Mouse (Mus musculus): ENCODE measurements around the gene Szrd1. TPM values are rescaled to one million over a fixed set of nuclear protein-coding genes. Genes with fewer than 3 reads are reported as not detected.

The Szrd1 gene
- polyA plus RNA-seq, 1 experiment from 2014 or later, result 24.4 TPM

GRCm38 (mm10) chr4:141073661-141074060 lies 65.9 kb downstream of the Szrd1 start:
- WGBS, result 95% methylated on average over 9 of the region's 9 CpGs
- peaks cover 19% of the 10 kb centered on the region for H3K4me1 ChIP-seq
- peaks cover 29% of the 10 kb centered on the region for H3K36me3 ChIP-seq (replicated peaks)
- H3K4me3 ChIP-seq, result no peak overlapping the region
- H3K4me2 ChIP-seq, result no peak overlapping the region
- no peaks in the 10 kb centered on the region for H3K9me3 ChIP-seq
- no peak overlapping the region for H3K27ac ChIP-seq
- H3K9ac ChIP-seq, result no peak overlapping the region
- no peaks in the 10 kb centered on the region for H3K27me3 ChIP-seq (replicated peaks)
- no peak for ATAC-seq (replicated peaks)

- H3K9ac ChIP-seq, result no peak overlapping the region
- ATAC-seq (replicated peaks), result no peak
- H3K4me2 ChIP-seq, result no peak overlapping the region
- no peak overlapping the region for H3K27ac ChIP-seq
- no peaks in the 10 kb centered on the region for H3K27me3 ChIP-seq (replicated peaks)
- 93% methylated on average over 11 of the region's 11 CpGs for WGBS
- H3K36me3 ChIP-seq (replicated peaks), result peaks cover 39% of the 10 kb centered on the region
- peaks cover 15% of the 10 kb centered on the region for H3K4me1 ChIP-seq
- no peaks in the 10 kb centered on the region for H3K9me3 ChIP-seq
- H3K4me3 ChIP-seq, result no peak overlapping the region
These were observed 67.1 kb downstream of the Szrd1 start for GRCm38 (mm10) chr4:141072502-141072901.

- WGBS, result 57% methylated on average over 4 of the region's 4 CpGs
- H3K9me3 ChIP-seq, result no peaks in the 10 kb centered on the region
- no peak for ATAC-seq (replicated peaks)
- H3K27ac ChIP-seq, result 0 out of 2 replicates have a peak overlapping the region, but pooled peaks have one; percentile 29
- H3K9ac ChIP-seq, result no peak overlapping the region
- no peak overlapping the region for H3K4me2 ChIP-seq
- H3K4me3 ChIP-seq, result no peak overlapping the region
- H3K36me3 ChIP-seq (replicated peaks), result peaks cover 60% of the 10 kb centered on the region
- H3K4me1 ChIP-seq, result peaks cover 3% of the 10 kb centered on the region; the same call in 1 of the 2 replicates
- H3K27me3 ChIP-seq (replicated peaks), result no peaks in the 10 kb centered on the region
These were observed 69.8 kb downstream of the Szrd1 start for GRCm38 (mm10) chr4:141069731-141070130.

GRCm38 (mm10) chr4:141068655-141069054 lies 70.9 kb downstream of the Szrd1 start:
- Histone ChIP-seq H3K4me1 (peaks cover 3% of the 10 kb centered on the region; the same call in 1 of the 2 replicates), H3K4me2 (no peak overlapping the region), H3K9ac (no peak overlapping the region), H3K4me3 (no peak overlapping the region), H3K27ac (no peak overlapping the region), H3K9me3 (no peaks in the 10 kb centered on the region), H3K36me3 (replicated peaks) (peaks cover 58% of the 10 kb centered on the region), H3K27me3 (replicated peaks) (no peaks in the 10 kb centered on the region)
- no peak for ATAC-seq (replicated peaks)
- WGBS, result 93% methylated on average over 8 of the region's 8 CpGs

DNA sequence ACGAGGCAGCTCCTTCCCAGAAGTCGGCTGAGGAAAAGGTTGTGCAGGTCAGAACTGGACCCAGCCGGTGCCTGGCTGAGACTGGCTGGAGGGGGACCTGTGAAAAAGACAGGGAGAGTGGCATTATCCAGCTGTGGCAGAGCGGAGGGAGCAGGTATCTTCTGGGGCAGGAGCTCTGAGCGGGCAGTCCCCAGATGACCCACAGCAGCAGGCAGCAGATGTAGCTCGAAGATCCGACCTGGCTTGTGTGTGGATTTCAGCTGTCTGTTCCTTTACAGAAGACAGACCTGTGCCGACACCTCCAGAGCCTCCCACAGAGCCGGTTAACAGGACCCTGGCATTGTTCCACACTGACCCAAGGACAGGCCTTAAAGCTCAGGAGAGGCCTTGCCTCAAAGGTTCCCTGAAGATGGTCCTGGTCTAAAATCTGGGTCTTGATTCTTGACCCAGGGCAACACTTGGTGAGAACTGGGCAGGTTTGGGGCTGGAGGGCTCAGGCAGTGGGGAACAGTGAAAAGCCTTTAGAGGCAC lies 72.0 kb downstream of the Szrd1 start:
- H3K27ac ChIP-seq, result 0 out of 2 replicates have a peak overlapping the region, but pooled peaks have one; percentile 56
- no peaks in the 10 kb centered on the region for H3K27me3 ChIP-seq (replicated peaks)
- H3K4me3 ChIP-seq, result no peak overlapping the region
- no peak for ATAC-seq (replicated peaks)
- H3K9me3 ChIP-seq, result no peaks in the 10 kb centered on the region
- WGBS, result 86% methylated on average over 9 of the region's 9 CpGs
- H3K9ac ChIP-seq, result no peak overlapping the region
- H3K36me3 ChIP-seq (replicated peaks), result peaks cover 53% of the 10 kb centered on the region
- H3K4me1 ChIP-seq, result peaks cover 3% of the 10 kb centered on the region; the same call in 1 of the 2 replicates
- H3K4me2 ChIP-seq, result no peak overlapping the region

GRCm38 (mm10) chr4:141066709-141067515 lies 72.7 kb downstream of the Szrd1 start:
- H3K9ac ChIP-seq, result no peak overlapping the region
- H3K4me2 ChIP-seq, result no peak overlapping the region
- peaks cover 3% of the 10 kb centered on the region; the same call in 1 of the 2 replicates for H3K4me1 ChIP-seq
- ATAC-seq (replicated peaks), result no peak
- H3K9me3 ChIP-seq, result no peaks in the 10 kb centered on the region
- WGBS, result 73% methylated on average over 12 of the region's 12 CpGs
- no peak overlapping the region for H3K4me3 ChIP-seq
- H3K27ac ChIP-seq, result 0 out of 2 replicates have a peak overlapping the region, but pooled peaks have one; percentile 56
- H3K27me3 ChIP-seq (replicated peaks), result no peaks in the 10 kb centered on the region
- H3K36me3 ChIP-seq (replicated peaks), result peaks cover 49% of the 10 kb centered on the region

DNA sequence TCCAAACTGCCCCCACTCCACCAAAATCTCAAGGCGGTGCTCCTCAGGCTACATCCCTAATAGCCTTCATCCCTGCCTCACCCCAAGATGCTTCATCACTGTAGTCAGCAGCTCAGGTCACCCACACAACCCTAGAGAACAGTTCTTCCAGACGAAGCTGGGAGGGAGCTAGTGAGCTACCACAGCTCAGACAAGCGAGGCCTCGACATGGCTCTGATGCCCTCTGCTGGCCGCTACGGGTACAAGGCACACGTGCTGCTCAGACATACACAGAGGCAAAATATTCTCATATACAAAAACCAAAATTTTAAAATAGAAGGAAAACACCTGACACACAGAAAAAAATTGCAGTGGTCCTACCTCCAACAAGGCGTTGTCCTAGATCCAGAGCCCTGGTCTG lies 74.5 kb downstream of the Szrd1 start:
- 0 out of 2 replicates have a peak, but pooled peaks have one; percentile 10 for ATAC-seq (replicated peaks)

GRCm38 (mm10) chr4:141064104-141064659 lies 75.4 kb downstream of the Szrd1 start:
- H3K36me3 ChIP-seq (replicated peaks), result peaks cover 36% of the 10 kb centered on the region

More for the DNA sequence above, 74.5 kb downstream of the Szrd1 start:
- Histone ChIP-seq H3K4me2 (no peak overlapping the region), H3K9me3 (no peaks in the 10 kb centered on the region), H3K27ac (peak overlapping the region; percentile 45; the same call in 1 of the 2 replicates), H3K36me3 (replicated peaks) (peaks cover 41% of the 10 kb centered on the region), H3K27me3 (replicated peaks) (no peaks in the 10 kb centered on the region), H3K9ac (no peak overlapping the region), H3K4me1 (peaks cover 12% of the 10 kb centered on the region; the same call in 1 of the 2 replicates), H3K4me3 (no peak overlapping the region)
- 2% methylated on average over 8 of the region's 8 CpGs for WGBS

More at GRCm38 (mm10) chr4:141064104-141064659, 75.4 kb downstream of the Szrd1 start:
- H3K27me3 ChIP-seq (replicated peaks), result no peaks in the 10 kb centered on the region
- H3K27ac ChIP-seq, result no peak overlapping the region
- WGBS, result 74% methylated on average over 4 of the region's 4 CpGs
- H3K4me3 ChIP-seq, result no peak overlapping the region
- no peak overlapping the region for H3K9ac ChIP-seq
- H3K9me3 ChIP-seq, result no peaks in the 10 kb centered on the region
- H3K4me2 ChIP-seq, result no peak overlapping the region
- no peak for ATAC-seq (replicated peaks)
- peaks cover 19% of the 10 kb centered on the region for H3K4me1 ChIP-seq

Other genes with a start within 250 kb of the Szrd1 start
- 1.2 and 1.4 TPM in 2 replicates for gene Padi2, start 233.4 kb downstream of the Szrd1 start, polyA plus RNA-seq (2015; fragmentation: Nextera tagmentation; extraction: Ambion mirVana)
- 442 and 447 TPM in 2 replicates for gene Sdhb, start 178.6 kb downstream of the Szrd1 start, polyA plus RNA-seq (2015; fragmentation: Nextera tagmentation; extraction: Ambion mirVana)
- gene Atp13a2, start 152.9 kb downstream of the Szrd1 start, polyA plus RNA-seq (2015; fragmentation: Nextera tagmentation; extraction: Ambion mirVana), result 189 and 193 TPM in 2 replicates
- gene Mfap2, start 129.4 kb downstream of the Szrd1 start, polyA plus RNA-seq (2015; fragmentation: Nextera tagmentation; extraction: Ambion mirVana), result 153 and 181 TPM in 2 replicates
- gene Crocc, start 79.2 kb downstream of the Szrd1 start, polyA plus RNA-seq (2015; fragmentation: Nextera tagmentation; extraction: Ambion mirVana), result 7.0 and 8.9 TPM in 2 replicates
- 55.9 and 56.0 TPM in 2 replicates for gene Necap2, start 61.4 kb downstream of the Szrd1 start, polyA plus RNA-seq (2015; fragmentation: Nextera tagmentation; extraction: Ambion mirVana)
- 0.27 and 0.87 TPM in 2 replicates for gene Spata21, start 51.4 kb downstream of the Szrd1 start, polyA plus RNA-seq (2015; fragmentation: Nextera tagmentation; extraction: Ambion mirVana)
- gene Fbxo42, start 8.1 kb upstream of the Szrd1 start, polyA plus RNA-seq (2015; fragmentation: Nextera tagmentation; extraction: Ambion mirVana), result 28.5 and 30.0 TPM in 2 replicates
- 8.7 and 9.9 TPM in 2 replicates for gene Rsg1, start 74.2 kb upstream of the Szrd1 start, polyA plus RNA-seq (2015; fragmentation: Nextera tagmentation; extraction: Ambion mirVana)
- gene Arhgef19, start 99.7 kb upstream of the Szrd1 start, polyA plus RNA-seq (2015; fragmentation: Nextera tagmentation; extraction: Ambion mirVana), result 1.0 and 1.7 TPM in 2 replicates
- 1.6 and 1.7 TPM in 2 replicates for gene Epha2, start 161.5 kb upstream of the Szrd1 start, polyA plus RNA-seq (2015; fragmentation: Nextera tagmentation; extraction: Ambion mirVana)
- 42.0 and 44.3 TPM in 2 replicates for gene Fam131c, start 228.4 kb upstream of the Szrd1 start, polyA plus RNA-seq (2015; fragmentation: Nextera tagmentation; extraction: Ambion mirVana)